Mouse (Mus musculus): ENCODE results near the gene Tnfsf9.

GRCm38 (mm10) chr17:57121856-57122255 is 16.7 kb downstream of the Tnfsf9 start:
- TF ChIP-seq CTCF (IDR thresholded peaks at IDR 0.05; ENCODE audit: control insufficient read depth, insufficient read depth, insufficient read length) = no peak
- TF ChIP-seq MYOG (IDR thresholded peaks at IDR 0.05; ENCODE audit: control insufficient read depth, extremely low read depth, insufficient read length) = no peak
- TF ChIP-seq MAX (IDR thresholded peaks at IDR 0.05) = no peak
- TF ChIP-seq CEBPB (IDR thresholded peaks at IDR 0.05; ENCODE audit: low read depth) = no peak
- TF ChIP-seq USF1 (IDR thresholded peaks at IDR 0.05; ENCODE audit: low read depth) = no peak
- TF ChIP-seq MYOD1 (IDR thresholded peaks at IDR 0.05; ENCODE audit: control insufficient read depth, insufficient read length, low read depth) = no peak
